Mouse (Mus musculus) left cerebral cortex, postnatal 36 days (tissue): ENCODE measurements around the gene Hsd3b7. TPM values are rescaled to one million over a fixed set of nuclear protein-coding genes. Genes with fewer than 3 reads are reported as not detected.
A peak's percentile ranks its signal among the peaks of the same experiment; 100 is the strongest.
"Not testable (repeated sequence)": the region's sequence is repeated elsewhere in the genome, so short reads cannot be mapped to it uniquely, and the experiment has no call there.

Source experiments
- DNase-seq, 2 experiments: peaks; one replicate each; pipeline ENCODE4 v3.0.0; 2021 to 2022; ENCODE audit warnings: low spot score in 2 of 2, mixed read lengths in 1 of 2
- intact Hi-C: fragments of 180-260 bp; cut with DNase I; formaldehyde crosslinking; loops from one replicate; pipeline ENCODE4 v1.15.1; 2025
- total RNA-seq, 2 experiments: library from RNA; stranded (reverse); gene quantifications; 2 replicates each; pipeline ENCODE4 v1.2.3; 2021

Gene Hsd3b7
- total RNA-seq, 2 experiments from 2014 or later: 3.3 to 4.0 TPM

GRCm38 (mm10) chr7:127773664-127774384 is 26.6 kb upstream of the Hsd3b7 start:
- peak; percentile 37 to 47 for DNase-seq
- intact Hi-C loops: no loop called here

GRCm38 (mm10) chr7:127775837-127776236 is 24.6 kb upstream of the Hsd3b7 start:
- intact Hi-C loops: loop anchor here (5.0 kb wide), 1 partner anchor 161 kb away; no protein-coding TSS in a partner anchor
- DNase-seq: not testable (repeated sequence)

DNA sequence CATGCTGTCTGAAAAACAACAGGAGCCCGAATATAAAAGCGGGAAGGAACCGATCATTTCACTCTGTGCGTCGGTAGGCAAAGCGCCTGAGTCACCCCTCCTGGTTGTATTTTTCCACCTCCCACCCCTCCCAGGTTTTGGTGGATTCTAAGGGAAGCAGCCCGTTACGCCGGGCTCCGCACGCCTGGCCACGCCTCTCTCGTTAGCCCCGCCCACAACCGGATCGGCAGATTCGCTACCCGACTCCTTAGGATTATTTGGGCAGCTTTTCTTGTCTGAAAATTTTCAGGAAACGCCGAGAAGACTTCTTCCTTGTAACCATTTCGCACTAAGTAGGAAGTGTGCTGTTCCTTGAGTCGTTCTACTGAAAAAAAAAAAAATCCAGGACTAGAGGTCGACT is 24.0 kb upstream of the Hsd3b7 start, which contains the start of gene Setd1a:
TSS of gene Setd1a (plus strand) at position 245 of the 400 bp plus-strand sequence.
- DNase-seq: peak; percentile 86
- intact Hi-C loops: loop anchor here (5.0 kb wide), 1 partner anchor 161 kb away; no protein-coding TSS in a partner anchor

DNA sequence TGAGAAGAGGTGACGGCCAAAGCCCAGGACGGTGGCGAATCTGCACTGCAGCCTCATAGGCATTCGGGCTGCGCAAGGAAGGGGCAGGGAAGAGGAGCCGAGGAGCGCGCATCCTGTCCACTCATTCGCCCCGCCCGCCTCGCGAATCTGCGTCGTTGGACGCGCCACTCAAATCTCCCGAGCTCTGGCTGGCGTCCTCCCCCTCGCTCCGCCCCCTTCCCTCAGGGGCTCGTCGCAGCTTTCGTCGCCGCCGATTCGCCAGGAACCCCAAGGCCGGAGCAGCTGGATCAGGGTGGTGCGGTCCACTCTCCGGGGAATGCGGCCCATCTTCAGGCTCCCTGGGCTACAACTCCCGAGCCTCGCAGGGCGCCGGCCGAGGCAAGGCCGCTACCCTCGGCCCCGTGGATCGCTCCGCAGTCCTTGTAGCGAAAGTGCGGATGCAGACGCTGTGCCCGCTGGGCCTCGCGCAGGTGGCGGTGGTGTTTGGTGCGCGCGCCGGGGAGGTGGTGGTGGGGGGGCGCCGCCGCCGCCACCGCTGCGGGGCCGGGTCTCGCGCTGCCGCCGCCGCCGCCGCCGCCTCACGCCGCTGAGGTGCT is 23.4 kb upstream of the Hsd3b7 start:
- intact Hi-C loops: loop anchor here (1.0 to 5.0 kb wide), 2 partner anchors 32 to 160 kb away; no protein-coding TSS in a partner anchor
- peak; percentile 95 to 96 for DNase-seq

DNA sequence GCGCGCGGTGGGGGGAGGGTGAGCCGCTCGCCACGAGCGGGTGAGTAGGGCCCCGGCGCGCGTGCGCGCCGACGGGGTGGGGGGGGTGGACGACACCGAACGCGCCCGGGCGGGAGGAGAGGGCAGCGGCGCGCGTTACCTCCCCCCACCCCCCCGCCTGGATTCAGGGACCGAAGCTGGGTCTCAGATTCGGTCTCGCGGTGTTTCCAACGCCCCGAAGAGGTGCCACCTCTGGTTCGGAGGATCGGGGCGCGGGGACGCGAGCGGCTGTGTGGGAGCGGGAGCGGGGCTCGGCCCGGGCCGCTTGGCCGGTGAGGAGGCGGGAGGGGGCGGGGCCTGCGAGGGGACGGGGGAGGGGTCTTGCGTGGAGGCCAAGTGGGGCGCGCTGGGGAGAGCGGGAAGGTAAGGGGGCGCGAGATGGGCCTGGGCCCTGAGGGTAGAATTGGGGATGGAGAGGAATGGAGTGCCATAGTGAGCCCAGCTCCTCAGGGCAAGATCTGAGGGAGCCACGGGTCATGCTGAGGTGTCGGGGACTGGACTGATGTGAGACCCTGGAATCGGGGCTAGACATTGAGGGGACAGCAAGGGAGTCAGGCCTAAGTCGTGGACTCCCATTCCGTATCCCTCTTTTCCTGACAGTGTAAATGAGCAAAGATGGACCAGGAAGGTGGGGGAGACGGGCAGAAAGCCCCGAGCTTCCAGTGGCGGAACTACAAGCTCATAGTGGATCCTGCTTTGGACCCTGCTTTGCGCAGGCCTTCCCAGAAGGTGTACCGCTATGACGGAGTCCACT is 22.7 kb upstream of the Hsd3b7 start:
- intact Hi-C loops: loop anchor here (1.0 to 5.0 kb wide), 2 partner anchors 32 to 160 kb away; no protein-coding TSS in a partner anchor
- DNase-seq: peak; percentile 44 to 45

- DNase-seq: no peak
- intact Hi-C loops: loop anchor here (5.0 kb wide), 1 partner anchor 159 kb away; no protein-coding TSS in a partner anchor
These were observed 22.1 kb upstream of the Hsd3b7 start for GRCm38 (mm10) chr7:127778350-127778749.

GRCm38 (mm10) chr7:127785308-127785707 is 15.1 kb upstream of the Hsd3b7 start, which contains the start of gene Gm49388:
Gene Gm49388, plus strand, starts transcription at chr7:127785608.
- no peak for DNase-seq
- intact Hi-C loops: no loop called here

GRCm38 (mm10) chr7:127797076-127797845 is 3.1 kb upstream of the Hsd3b7 start:
- intact Hi-C loops: no loop called here
- DNase-seq: no peak

- intact Hi-C loops: no loop called here
- DNase-seq: no peak
These were observed 1.8 kb upstream of the Hsd3b7 start for GRCm38 (mm10) chr7:127798591-127798990.

GRCm38 (mm10) chr7:127799211-127799610 is 1.2 kb upstream of the Hsd3b7 start:
- DNase-seq: no peak
- intact Hi-C loops: no loop called here

GRCm38 (mm10) chr7:127799738-127800137 is 666 bp upstream of the Hsd3b7 start:
- DNase-seq: no peak
- intact Hi-C loops: loop anchor here (5.0 kb wide), 1 partner anchor 138 kb away; no protein-coding TSS in a partner anchor

GRCm38 (mm10) chr7:127801010-127801621 is 712 bp downstream of the Hsd3b7 start:
- intact Hi-C loops: loop anchor here (5.0 kb wide), 1 partner anchor 136 kb away; no protein-coding TSS in a partner anchor
- no peak for DNase-seq

DNA sequence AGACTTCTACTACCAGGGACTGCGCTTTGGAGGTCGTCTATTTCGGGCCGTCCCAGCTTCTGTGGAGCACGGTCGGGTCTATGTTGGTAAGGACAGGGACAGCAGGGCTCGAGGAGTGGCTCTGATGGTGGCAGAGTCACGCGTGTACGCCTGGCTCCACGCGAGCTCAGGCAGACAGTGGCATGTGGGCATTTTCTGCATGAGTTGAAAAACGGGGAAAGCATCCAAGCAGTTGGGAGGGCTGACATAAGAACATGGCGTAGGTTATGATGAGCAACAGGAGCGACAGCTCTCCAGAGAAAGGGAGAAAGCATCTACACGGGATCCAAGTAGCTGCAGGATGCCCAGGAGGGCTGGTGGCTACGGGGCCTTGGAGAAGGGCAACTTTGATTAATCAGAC is 1.9 kb downstream of the Hsd3b7 start:
- peak in 1 of 2 experiments; percentile 59 for DNase-seq
- intact Hi-C loops: loop anchor here (5.0 kb wide), 1 partner anchor 135 kb away; no protein-coding TSS in a partner anchor

DNA sequence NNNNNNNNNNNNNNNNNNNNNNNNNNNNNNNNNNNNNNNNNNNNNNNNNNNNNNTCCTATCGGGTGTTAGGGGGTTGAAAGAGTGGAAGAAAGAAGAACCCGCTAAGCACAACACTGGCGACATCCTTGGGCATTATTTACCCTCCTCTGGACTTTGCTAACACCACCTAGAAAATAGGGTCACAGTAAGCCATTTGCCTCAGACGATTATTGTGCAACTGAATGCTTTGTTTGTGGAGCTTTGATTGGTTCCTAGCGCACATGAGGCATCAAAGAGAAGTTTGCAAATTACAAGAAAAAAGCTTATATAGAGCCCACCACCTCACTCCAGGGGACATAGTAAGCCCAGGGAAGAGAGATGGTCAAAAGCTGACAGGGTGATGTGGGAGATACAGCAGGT is 8.4 kb downstream of the Hsd3b7 start:
- intact Hi-C loops: no loop called here
- DNase-seq: no peak

DNA sequence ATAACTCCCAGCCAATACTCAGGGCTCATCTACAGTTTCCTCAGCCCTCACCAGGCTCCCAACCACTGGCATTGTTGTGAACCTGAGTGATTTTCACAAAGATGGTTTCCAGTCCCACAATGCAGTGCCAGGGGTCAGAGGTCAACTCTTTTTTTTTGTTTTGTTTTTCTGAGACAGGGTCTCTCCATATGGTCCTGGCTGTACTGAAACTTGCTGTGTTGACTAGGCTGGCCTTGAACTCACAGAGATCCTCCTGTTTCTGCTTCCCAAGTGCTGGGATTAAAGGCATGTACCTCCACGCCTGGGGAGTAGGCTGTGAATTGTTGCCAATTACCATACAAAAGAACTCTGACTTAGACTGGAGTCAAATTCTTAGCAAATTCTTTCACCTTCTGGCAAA is 9.4 kb downstream of the Hsd3b7 start:
- intact Hi-C loops: no loop called here
- DNase-seq: no peak

DNA sequence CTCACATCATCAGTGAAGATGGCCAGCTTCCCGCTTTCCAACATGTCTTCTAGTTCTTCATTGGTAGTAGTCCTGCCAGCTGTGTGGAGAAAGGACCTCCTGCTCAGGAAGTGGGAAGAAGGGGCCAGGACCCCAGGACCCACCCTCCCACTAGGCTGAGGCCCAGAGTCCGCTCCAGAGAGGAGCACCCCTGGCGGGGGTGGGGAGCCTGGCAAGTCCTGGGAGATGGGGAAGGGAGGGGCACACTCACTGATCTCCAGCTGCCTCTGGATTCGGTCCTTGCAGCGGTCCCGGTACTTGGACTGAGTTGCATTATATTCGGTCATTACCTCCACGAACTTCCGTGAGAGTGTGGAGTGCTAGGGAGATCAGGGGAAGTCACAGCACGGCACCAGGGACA is 10.2 kb downstream of the Hsd3b7 start:
- intact Hi-C loops: no loop called here
- DNase-seq: no peak

- intact Hi-C loops: no loop called here
- no peak for DNase-seq
These were observed 10.8 kb downstream of the Hsd3b7 start for GRCm38 (mm10) chr7:127811240-127811639.

GRCm38 (mm10) chr7:127812292-127812691 is 11.9 kb downstream of the Hsd3b7 start:
- intact Hi-C loops: no loop called here
- DNase-seq: no peak

DNA sequence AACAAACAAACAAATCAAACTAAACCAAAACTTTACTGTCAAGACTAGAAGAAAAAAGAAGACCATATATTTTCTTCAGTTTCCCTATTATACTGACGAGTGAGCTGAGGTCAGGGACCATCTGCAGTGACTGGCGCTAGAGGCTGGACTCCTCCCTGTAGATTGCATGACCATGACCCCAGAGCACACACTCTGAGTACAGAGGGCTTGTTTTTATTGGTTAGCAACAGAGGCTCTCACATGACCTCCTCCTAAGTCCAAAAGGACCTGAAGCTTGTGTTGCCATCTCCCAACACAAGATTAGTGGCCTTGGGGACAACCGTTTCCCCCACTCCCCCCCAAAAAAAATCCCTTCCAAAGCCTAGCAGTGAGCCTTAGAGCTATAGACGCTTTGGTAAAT is 13.4 kb downstream of the Hsd3b7 start:
- no peak for DNase-seq
- intact Hi-C loops: no loop called here
